Mouse (Mus musculus) right cerebral cortex, postnatal 14 days (tissue): ENCODE data around the gene Bcar3.

Experiments
- DNase-seq: peaks from one replicate; pipeline ENCODE4 v3.0.0; 2022

Gene Bcar3

GRCm38 (mm10) chr3:122292300-122293222 is 1.4 kb upstream of the Bcar3 start:
- peak; percentile 88 for DNase-seq

- DNase-seq: peak; percentile 66
These were observed 548 bp upstream of the Bcar3 start for GRCm38 (mm10) chr3:122293223-122293953.

- DNase-seq: peak; percentile 70
These were observed 1.6 kb downstream of the Bcar3 start for GRCm38 (mm10) chr3:122295511-122295910.

GRCm38 (mm10) chr3:122296979-122297378 is 3.0 kb downstream of the Bcar3 start:
- DNase-seq: no peak

GRCm38 (mm10) chr3:122300983-122301919 is 7.3 kb downstream of the Bcar3 start:
- peak; percentile 62 for DNase-seq

- no peak for DNase-seq
These were observed 10.6 kb downstream of the Bcar3 start for GRCm38 (mm10) chr3:122304560-122304959.

GRCm38 (mm10) chr3:122307894-122308671 is 14.1 kb downstream of the Bcar3 start:
- DNase-seq: no peak

- no peak for DNase-seq
These were observed 15.0 kb downstream of the Bcar3 start for GRCm38 (mm10) chr3:122308981-122309380.

GRCm38 (mm10) chr3:122312078-122312477 is 18.1 kb downstream of the Bcar3 start:
- peak; percentile 80 for DNase-seq

GRCm38 (mm10) chr3:122312936-122313629 is 19.1 kb downstream of the Bcar3 start:
- no peak for DNase-seq

GRCm38 (mm10) chr3:122313936-122314335 is 20.0 kb downstream of the Bcar3 start:
- no peak for DNase-seq

GRCm38 (mm10) chr3:122316621-122317020 is 22.7 kb downstream of the Bcar3 start:
- DNase-seq: no peak

- no peak for DNase-seq
These were observed 23.4 kb downstream of the Bcar3 start for GRCm38 (mm10) chr3:122317339-122317738.

GRCm38 (mm10) chr3:122322226-122322625 is 28.3 kb downstream of the Bcar3 start:
- DNase-seq: no peak

- DNase-seq: no peak
These were observed 29.9 kb downstream of the Bcar3 start for GRCm38 (mm10) chr3:122323841-122324240.

GRCm38 (mm10) chr3:122324528-122324927 is 30.6 kb downstream of the Bcar3 start:
- no peak for DNase-seq

GRCm38 (mm10) chr3:122330484-122330883 is 36.5 kb downstream of the Bcar3 start:
- DNase-seq: no peak

GRCm38 (mm10) chr3:122333493-122333892 is 39.6 kb downstream of the Bcar3 start:
- DNase-seq: no peak

GRCm38 (mm10) chr3:122333902-122334301 is 40.0 kb downstream of the Bcar3 start:
- DNase-seq: no peak

GRCm38 (mm10) chr3:122334375-122334774 is 40.4 kb downstream of the Bcar3 start:
- no peak for DNase-seq

GRCm38 (mm10) chr3:122336030-122336429 is 42.1 kb downstream of the Bcar3 start:
- no peak for DNase-seq
